Mouse (Mus musculus) urinary bladder, adult 2 months (tissue): ENCODE measurements around the gene Sp7. TPM values are rescaled to one million over a fixed set of nuclear protein-coding genes. Genes with fewer than 3 reads are reported as not detected.

Source experiments
- DNase-seq: peaks from one replicate; pipeline ENCODE4 v3.0.0; 2022; ENCODE audit warnings: low spot score
- polyA plus RNA-seq: library from polyadenylated mRNA; depleted of rRNA; stranded (reverse); fragments of >200 nt; gene quantifications from 2 replicates; pipeline ENCODE4 v1.2.3, GENCODE M21; 2012; rRNA removed

Gene Sp7
- 0.15 and 0.21 TPM in 2 replicates for polyA plus RNA-seq

DNA sequence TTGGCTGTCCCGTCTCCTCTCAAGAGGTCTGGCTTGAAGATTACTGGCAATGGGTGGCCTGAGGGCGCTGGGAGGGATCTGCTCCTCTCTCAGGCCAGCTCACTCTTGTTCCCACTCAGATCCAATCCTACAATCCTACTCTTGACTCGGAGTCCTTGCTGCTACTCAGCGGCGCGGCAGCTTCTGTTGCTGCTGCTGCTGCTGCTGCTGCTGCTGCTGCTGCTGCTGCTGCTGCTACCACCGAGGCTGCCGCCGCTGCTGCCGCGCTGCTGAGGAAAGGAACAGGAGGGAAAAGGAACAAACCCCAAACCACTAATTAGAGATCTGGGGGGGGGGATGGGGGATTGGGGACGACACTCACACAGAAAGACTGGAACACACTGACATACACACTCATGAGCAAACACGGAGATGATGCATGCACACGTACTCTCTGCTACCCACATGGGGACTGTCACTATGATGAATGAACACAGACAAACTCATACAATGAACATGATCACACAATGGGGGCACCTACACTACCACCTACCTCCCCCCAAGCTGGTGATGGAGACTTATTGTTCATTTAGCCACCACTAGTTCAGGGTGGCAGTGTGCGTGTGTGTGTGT, at the start of gene Sp7:
Gene Sp7 (minus strand): TSS at position 450 of the 612 bp plus-strand sequence.
- no peak for DNase-seq

GRCm38 (mm10) chr15:102413687-102414086, 46.7 kb upstream of the Sp7 start:
- DNase-seq, result no peak

DNA sequence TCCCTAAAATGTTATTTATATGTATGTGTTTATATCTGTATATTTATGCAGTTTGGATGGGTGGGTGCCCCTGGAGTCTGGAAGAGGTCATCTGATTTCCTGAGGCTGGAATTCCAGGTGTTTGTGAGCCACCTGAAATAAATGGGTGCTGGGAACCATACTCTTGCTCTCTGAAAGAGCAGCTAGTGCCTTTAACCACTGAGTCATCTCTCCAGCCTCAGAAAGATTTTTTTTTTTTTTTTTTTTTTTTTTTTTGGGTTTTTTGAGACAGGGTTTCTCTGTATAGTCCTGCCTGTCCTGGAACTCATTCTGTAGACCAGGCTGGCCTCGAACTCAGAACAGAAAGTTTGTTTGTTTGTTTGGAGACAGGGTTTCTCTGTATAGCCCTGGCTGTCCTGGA, 44.1 kb upstream of the Sp7 start:
- no peak for DNase-seq

DNA sequence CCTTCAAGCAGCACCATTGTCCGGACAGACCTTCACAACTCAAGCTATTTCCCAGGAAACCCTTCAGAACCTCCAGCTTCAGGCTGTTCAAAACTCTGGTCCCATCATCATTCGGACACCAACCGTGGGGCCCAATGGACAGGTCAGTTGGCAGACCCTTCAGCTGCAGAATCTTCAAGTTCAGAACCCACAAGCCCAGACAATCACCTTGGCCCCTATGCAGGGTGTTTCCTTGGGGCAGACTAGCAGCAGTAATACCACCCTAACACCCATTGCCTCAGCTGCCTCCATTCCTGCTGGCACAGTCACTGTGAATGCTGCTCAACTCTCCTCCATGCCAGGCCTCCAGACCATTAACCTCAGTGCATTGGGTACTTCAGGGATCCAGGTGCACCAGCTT, 42.3 kb upstream of the Sp7 start:
- DNase-seq, result no peak

DNA sequence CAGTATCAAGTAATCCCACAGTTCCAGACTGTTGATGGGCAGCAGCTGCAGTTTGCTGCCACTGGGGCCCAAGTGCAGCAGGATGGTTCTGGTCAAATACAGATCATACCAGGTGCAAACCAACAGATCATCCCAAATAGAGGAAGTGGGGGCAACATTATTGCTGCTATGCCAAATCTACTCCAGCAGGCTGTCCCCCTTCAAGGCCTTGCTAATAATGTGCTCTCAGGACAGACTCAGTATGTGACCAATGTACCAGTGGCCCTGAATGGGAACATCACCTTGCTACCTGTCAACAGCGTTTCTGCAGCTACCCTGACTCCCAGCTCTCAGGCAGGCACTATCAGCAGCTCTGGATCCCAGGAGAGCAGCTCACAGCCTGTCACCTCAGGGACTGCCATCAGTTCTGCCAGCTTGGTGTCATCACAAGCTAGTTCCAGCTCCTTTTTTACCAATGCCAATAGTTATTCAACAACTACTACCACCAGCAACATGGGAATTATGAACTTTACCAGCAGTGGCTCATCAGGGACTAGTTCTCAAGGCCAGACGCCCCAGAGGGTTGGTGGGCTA, 41.7 kb upstream of the Sp7 start:
- DNase-seq, result no peak

DNA sequence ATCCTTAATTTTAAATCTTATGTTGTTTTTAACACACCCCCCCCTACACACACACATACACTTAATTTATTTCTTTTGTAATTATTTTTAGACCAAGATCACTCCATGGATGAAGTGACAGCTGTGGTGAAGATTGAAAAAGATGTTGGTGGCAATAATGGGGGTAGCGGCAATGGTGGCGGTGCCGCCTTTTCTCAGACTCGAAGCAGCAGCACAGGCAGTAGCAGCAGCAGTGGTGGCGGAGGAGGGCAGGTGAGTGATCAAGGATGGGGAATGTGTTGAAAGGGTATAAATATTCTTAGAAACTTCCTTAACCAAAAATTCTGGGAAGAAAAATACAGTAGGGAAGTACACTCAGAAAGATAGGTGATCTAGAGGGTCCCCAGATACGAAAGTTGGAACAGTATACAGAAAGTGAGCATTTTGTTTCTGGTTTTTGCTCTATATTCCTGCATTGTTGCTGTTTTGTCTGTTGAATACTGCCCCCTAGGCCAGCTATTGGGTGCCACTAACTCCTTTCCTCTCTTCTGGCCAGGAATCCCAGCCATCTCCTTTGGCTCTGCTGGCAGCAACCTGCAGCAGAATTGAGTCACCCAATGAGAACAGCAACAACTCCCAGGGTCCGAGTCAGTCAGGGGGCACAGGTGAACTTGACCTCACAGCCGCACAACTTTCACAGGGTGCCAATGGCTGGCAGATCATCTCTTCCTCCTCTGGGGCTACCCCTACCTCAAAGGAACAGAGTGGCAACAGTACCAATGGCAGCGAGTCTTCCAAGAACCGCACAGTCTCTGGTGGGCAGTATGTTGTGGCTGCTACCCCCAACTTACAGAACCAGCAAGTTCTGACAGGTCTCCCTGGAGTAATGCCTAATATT, 40.9 kb upstream of the Sp7 start:
- no peak for DNase-seq

GRCm38 (mm10) chr15:102406912-102407580, 40.1 kb upstream of the Sp7 start:
- DNase-seq, result no peak

DNA sequence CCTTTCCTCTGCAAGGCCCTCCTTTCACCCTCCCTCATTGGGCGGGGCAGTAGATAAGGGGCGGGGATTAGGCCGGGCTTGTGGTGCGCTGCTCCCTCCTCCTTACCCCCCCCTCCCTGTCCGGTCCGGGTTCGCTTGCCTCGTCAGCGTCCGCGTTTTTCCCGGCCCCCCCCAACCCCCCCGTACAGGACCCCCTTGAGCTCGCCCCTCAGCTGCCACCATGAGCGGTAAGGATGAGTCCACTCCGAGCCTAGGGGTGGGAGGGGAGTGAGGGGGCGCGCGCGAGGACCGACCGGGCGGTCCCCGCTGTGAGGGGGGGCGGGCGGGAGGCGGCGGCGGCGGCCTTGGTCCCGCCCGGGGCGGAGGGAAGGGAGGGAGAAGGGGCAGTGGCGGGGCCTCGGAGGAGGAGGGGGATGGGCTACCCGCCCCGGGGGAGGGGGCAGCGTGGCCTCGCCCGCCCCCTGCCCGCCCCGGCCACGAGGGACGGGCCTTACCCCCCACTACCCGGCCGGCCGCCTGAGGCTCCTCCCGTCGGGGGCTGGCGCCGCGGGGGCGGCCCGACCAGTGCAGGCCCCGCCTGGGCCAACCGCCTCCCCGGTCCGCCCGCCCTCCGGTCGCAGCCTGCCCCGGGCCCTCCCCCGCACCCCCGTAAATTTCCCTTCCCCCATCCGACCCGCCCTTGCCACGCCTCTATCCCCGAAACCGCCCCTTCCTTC, 39.4 kb upstream of the Sp7 start:
- DNase-seq, result peak; percentile 85

GRCm38 (mm10) chr15:102405489-102406195, 38.7 kb upstream of the Sp7 start, which contains the start of gene Sp1:
TSS of gene Sp1 (plus strand) at chr15:102406143.
- peak; percentile 98 for DNase-seq

GRCm38 (mm10) chr15:102404608-102405488, 37.9 kb upstream of the Sp7 start:
- DNase-seq, result no peak

DNA sequence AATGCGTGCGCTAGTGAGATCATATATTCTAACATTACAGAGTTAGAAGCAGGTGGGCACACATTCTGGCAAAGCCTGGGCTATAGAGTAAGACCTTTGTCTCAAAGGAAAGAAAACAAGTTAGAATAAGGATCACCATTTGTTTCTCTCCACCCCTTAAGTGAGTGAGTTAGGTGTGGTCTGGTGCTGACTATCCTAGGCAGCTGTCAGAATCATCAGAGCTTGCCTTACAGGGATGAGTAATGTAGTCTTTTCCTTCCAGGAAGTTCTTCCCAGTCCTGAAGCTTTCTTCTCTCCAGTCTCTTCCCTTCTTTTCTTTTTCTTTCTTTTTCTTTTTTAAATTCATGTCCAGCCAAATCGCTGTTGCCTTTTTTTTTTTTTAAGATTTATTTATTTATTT, 35.2 kb upstream of the Sp7 start:
- DNase-seq, result no peak

DNA sequence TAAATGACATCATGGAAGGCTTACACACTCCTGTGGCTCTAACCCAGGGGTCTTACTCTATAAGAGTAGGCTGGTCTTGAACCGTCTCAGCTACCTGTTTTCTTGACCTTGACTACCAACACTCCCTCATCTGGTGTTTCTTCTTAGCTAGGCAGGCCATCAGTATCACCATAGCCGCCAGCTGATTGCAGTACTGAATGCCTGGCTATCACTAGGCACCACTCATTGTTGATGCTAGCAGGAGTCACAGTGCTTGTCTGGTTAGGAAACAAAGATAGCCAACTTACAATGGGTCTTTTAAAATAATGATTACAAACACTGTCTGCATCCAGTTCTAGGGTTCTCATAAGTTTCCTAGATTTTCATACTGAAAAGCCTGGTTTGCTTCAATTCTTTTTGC, 34.3 kb upstream of the Sp7 start:
- DNase-seq, result no peak

DNA sequence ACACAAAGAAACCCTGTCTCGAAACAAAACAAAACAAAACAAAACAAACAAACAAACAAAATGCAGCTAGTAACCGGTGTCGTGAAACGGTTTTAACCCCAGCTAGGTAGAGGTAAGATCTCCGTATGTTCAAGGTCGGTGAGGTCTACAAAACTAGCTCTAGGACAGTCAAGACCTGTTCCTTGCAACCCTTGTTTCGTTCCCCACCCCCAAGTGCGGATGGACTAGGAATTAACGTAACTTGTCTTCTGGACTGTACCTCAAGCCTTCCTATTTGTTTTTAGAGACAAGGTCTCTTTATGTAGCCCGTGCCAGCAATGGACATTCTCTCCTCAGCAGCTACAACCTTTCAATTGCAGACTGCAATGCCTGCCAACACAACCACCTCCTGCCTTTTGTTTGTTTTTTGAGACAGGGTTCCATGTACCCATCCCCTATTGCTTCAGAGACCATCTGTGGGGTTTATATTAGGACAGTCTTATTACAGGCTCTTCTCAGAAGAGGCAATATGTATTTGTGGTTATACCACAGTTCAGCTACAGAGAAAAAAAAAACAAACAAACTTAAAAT, 33.6 kb upstream of the Sp7 start:
- no peak for DNase-seq

- peak; percentile 76 for DNase-seq
These were observed 32.5 kb upstream of the Sp7 start for GRCm38 (mm10) chr15:102399229-102400221.

- no peak for DNase-seq
These were observed 31.6 kb upstream of the Sp7 start for GRCm38 (mm10) chr15:102398629-102399028.

DNA sequence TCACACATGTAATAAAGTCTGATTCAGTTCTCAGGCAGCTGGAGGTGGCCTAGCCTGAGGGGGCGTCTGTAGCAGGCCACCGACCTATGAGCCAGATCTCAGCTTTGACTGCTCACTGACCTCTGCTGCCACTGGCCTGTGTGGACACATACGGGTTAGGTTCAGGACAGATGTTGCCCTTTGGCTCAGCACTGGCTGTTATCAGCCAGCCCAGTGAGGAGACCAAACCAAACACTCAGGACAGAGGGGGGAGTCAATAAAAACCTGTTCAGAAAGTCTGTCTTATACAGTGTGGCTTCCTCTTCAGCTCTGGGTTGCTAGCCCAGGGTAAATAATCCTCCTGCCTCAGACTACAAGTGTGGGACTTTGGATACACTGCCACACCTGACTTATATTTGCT, 28.1 kb upstream of the Sp7 start:
- DNase-seq, result no peak

DNA sequence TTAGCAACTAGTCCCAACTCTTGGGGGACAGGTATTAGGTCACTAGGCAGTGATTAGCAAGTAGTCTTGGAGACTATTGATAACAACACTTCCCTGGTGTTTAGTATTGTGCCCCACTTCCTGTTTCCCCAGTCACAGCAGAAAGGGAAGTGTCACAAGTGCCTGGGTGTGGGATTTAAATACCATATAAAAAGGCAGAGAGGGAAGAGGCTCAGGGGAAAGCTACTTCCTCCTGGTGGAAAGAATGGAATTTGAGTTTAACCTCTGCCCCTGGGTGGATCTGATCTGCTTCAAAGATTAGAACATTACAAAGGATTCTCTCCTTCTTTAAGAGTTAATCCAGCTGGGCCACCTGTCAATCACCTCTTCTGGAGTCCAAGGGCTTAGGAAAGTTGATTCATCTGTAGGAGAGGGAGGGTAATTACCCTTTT, 26.6 kb upstream of the Sp7 start:
- DNase-seq, result no peak

DNA sequence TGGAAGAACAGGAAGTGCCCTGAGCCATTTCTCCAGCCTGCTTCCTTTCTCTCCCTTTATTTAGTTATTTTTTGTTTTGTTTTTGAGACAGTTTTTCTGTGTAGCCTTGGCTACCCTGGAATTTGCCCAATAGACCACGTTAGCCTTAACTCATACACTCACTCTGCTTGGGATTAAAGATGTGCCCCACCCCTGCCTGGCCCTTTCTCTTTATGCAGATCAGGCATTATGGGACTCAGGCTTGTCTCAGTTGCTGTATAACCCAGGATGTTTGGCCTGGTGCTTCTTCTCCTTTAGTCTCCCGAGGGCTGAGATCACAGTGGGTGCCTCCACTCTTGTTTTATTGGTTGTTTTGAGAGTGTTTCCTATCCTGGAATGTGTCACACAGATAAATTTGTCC, 25.5 kb upstream of the Sp7 start:
- DNase-seq, result no peak
